Mouse (Mus musculus): ENCODE data around the gene Alyref. TPM values are rescaled to one million over a fixed set of nuclear protein-coding genes. Genes with fewer than 3 reads are reported as not detected.

Gene Alyref
- polyA plus RNA-seq, 1 experiment from 2014 or later: 448 TPM

GRCm38 (mm10) chr11:120620195-120620594, 22.0 kb upstream of the Alyref start:
- H3K4me2 ChIP-seq (ENCODE audit: low read length): no peak overlapping the region
- ATAC-seq (replicated peaks; ENCODE audit: low FRiP score, low TSS enrichment, low read depth) (no peak), DNase-seq (ENCODE audit: low spot score) (no peak)
- no peak overlapping the region for H3K4me3 ChIP-seq (ENCODE audit: low read depth, low read length)
- H3K4me1 ChIP-seq (replicated peaks; ENCODE audit: control insufficient read depth, insufficient read depth, low read length): peaks cover 15% of the 10 kb centered on the region
- H3K27ac ChIP-seq (ENCODE audit: low read depth): no peak overlapping the region
- H3K9ac ChIP-seq (ENCODE audit: low read length): no peak overlapping the region
- no peaks in the 10 kb centered on the region for H3K9me3 ChIP-seq (ENCODE audit: control insufficient read depth, low read length)
- 92% methylated on average over 14 of the region's 14 CpGs for WGBS
- peaks cover 47% of the 10 kb centered on the region for H3K36me3 ChIP-seq (ENCODE audit: control insufficient read depth, insufficient read depth, low read length)
- H3K27me3 ChIP-seq (replicated peaks; ENCODE audit: control insufficient read depth, insufficient read depth, low read length): no peaks in the 10 kb centered on the region

DNA sequence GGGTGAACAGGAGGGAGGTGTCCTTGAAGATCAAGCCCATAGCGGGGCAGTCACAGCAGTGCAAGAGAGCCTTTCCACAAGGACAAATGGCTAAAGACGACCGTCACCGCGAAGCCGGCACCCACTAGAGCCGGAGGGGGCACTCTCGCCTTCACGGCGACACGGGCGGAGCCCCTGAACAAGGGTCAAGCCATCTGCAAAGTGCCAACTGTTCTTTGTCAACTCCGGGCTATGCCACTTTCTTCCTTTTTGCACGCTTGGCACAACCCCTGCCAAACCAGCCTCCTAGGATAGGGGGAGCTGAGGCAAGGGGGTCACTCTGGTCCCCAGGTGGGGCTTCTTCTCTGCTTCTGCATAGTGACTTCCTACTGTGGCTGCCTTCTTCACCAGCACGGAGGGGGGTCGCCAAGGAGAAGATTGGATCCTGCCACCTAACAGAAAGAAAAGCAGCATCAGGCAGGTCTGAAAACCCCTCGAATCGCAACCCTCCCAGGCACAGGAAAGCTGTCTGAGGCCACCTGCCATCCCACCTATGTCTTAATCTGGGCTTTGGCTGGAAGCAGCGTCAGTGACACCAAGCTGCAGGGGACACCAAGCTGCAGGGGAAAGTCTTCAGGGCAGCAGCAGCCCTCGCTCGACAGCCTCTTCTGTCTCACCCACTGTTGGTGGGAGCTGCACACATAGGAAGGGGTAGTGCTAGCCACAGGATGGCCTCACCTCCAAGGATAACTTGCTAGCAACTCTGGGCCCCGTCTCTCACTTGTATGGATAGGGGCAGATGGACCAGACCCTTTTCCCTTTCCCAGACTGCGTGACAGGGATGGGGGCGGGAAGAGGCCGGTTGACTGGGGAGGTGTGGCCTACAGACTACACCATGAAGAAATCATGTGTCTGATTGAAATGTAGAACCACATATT, 20.7 kb upstream of the Alyref start:
- Histone ChIP-seq H3K27ac (ENCODE audit: low read depth) (no peak overlapping the region), H3K4me2 (ENCODE audit: low read length) (no peak overlapping the region), H3K36me3 (ENCODE audit: control insufficient read depth, insufficient read depth, low read length) (peaks cover 59% of the 10 kb centered on the region), H3K27me3 (replicated peaks; ENCODE audit: control insufficient read depth, insufficient read depth, low read length) (no peaks in the 10 kb centered on the region), H3K9ac (ENCODE audit: low read length) (no peak overlapping the region), H3K9me3 (ENCODE audit: control insufficient read depth, low read length) (no peaks in the 10 kb centered on the region), H3K4me3 (ENCODE audit: low read depth, low read length) (no peak overlapping the region), H3K4me1 (replicated peaks; ENCODE audit: control insufficient read depth, insufficient read depth, low read length) (peaks cover 10% of the 10 kb centered on the region)
- ATAC-seq (replicated peaks; ENCODE audit: low FRiP score, low TSS enrichment, low read depth): no peak
- 93% methylated on average over 25 of the region's 25 CpGs for WGBS
- DNase-seq (ENCODE audit: low spot score): no peak

DNA sequence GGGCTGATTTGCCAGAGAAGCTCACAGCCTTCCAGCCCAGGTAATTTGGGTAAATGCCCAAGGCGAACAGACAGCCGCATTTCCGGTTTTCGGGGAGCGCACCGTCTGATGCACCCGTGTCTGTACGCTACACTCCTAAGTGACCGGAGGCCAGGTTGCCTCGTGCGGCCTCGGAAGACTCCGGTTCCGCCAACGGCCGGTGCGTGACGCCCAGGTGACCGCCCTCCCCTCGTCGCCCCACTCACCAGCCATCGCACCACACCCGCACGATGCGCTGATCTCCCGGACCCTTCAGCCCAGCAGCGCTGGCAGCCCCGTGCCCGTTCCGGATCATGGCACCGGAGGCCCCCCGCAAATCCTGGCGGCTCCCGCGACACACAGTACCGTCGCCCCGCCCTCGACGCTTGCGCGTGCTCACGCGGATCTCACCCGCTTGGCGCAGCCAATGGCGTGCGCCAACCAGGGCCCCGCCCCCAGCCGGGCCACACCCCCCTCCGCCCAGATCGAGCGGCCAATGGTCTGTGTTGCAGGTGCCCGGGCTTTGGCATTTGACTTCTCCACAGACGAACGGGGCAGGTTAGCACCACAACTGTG, 19.5 kb upstream of the Alyref start, which contains the start of gene Pcyt2:
Gene Pcyt2, minus strand, starts transcription at position 418 of the 594 bp plus-strand sequence.
- DNase-seq (ENCODE audit: low spot score) (peak; percentile 90), ATAC-seq (replicated peaks; ENCODE audit: low FRiP score, low TSS enrichment, low read depth) (peak; percentile 89)
- H3K4me3 ChIP-seq (ENCODE audit: low read depth, low read length): peak within 1 kb of the TSS; percentile 75
- peaks cover 8% of the 10 kb centered on the region for H3K4me1 ChIP-seq (replicated peaks; ENCODE audit: control insufficient read depth, insufficient read depth, low read length)
- peak within 1 kb of the TSS; percentile 76 for H3K9ac ChIP-seq (ENCODE audit: low read length)
- no peaks in the 10 kb centered on the region for H3K9me3 ChIP-seq (ENCODE audit: control insufficient read depth, low read length)
- peaks cover 57% of the 10 kb centered on the region for H3K36me3 ChIP-seq (ENCODE audit: control insufficient read depth, insufficient read depth, low read length)
- peak within 1 kb of the TSS; percentile 80 for H3K4me2 ChIP-seq (ENCODE audit: low read length)
- H3K27ac ChIP-seq (ENCODE audit: low read depth): peak within 1 kb of the TSS; percentile 64
- no peaks in the 10 kb centered on the region for H3K27me3 ChIP-seq (replicated peaks; ENCODE audit: control insufficient read depth, insufficient read depth, low read length)
- under 1% methylated on average over 56 of the region's 56 CpGs for WGBS

DNA sequence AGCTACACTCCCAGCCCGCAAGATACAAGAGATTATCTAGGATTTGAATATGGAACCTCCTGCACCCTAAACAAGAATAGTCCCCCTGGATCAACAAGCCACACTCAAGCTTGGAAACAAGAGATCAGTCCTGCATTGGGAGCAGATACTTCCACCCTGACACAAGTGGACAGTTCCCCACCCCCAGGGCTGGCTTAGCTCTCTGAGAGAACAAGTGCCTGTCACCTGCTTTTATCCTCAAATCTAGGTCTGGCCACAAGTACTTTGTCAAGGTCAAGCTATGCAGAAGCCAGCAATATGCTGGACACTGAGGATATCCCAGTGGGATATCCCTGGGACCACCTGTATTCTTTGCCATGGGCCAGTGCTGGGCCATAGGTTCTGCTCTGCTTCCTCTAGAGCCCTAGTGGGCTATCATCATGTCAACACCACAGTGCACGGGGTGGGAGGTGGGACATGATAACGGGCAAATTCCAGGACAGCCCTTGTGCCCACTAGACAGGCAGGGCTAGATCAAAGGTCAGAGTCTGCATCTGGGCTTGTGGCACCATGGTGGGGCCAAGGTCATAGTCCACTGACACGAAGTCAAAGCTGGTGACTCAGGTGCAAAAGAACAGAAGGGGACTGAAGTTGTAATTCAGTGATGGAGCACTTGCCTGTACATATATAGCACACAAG, 18.6 kb upstream of the Alyref start:
- Histone ChIP-seq H3K27me3 (replicated peaks; ENCODE audit: control insufficient read depth, insufficient read depth, low read length) (no peaks in the 10 kb centered on the region), H3K9ac (ENCODE audit: low read length) (peak overlapping the region; percentile 76), H3K4me3 (ENCODE audit: low read depth, low read length) (peak overlapping the region; percentile 75), H3K4me1 (replicated peaks; ENCODE audit: control insufficient read depth, insufficient read depth, low read length) (peaks cover 8% of the 10 kb centered on the region), H3K36me3 (ENCODE audit: control insufficient read depth, insufficient read depth, low read length) (peaks cover 59% of the 10 kb centered on the region), H3K4me2 (ENCODE audit: low read length) (peak overlapping the region; percentile 80), H3K27ac (ENCODE audit: low read depth) (no peak overlapping the region), H3K9me3 (ENCODE audit: control insufficient read depth, low read length) (no peaks in the 10 kb centered on the region)
- WGBS: 42% methylated on average over 4 of the region's 4 CpGs
- DNase-seq (ENCODE audit: low spot score) (no peak), ATAC-seq (replicated peaks; ENCODE audit: low FRiP score, low TSS enrichment, low read depth) (no peak)

GRCm38 (mm10) chr11:120615606-120616203, 17.5 kb upstream of the Alyref start:
- WGBS: 86% methylated on average over 11 of the region's 11 CpGs
- Histone ChIP-seq H3K4me1 (replicated peaks; ENCODE audit: control insufficient read depth, insufficient read depth, low read length) (peaks cover 8% of the 10 kb centered on the region), H3K4me3 (ENCODE audit: low read depth, low read length) (no peak overlapping the region), H3K27ac (ENCODE audit: low read depth) (no peak overlapping the region), H3K36me3 (ENCODE audit: control insufficient read depth, insufficient read depth, low read length) (peaks cover 60% of the 10 kb centered on the region), H3K4me2 (ENCODE audit: low read length) (no peak overlapping the region), H3K27me3 (replicated peaks; ENCODE audit: control insufficient read depth, insufficient read depth, low read length) (no peaks in the 10 kb centered on the region), H3K9ac (ENCODE audit: low read length) (no peak overlapping the region), H3K9me3 (ENCODE audit: control insufficient read depth, low read length) (no peaks in the 10 kb centered on the region)
- no peak for ATAC-seq (replicated peaks; ENCODE audit: low FRiP score, low TSS enrichment, low read depth)
- no peak for DNase-seq (ENCODE audit: low spot score)

DNA sequence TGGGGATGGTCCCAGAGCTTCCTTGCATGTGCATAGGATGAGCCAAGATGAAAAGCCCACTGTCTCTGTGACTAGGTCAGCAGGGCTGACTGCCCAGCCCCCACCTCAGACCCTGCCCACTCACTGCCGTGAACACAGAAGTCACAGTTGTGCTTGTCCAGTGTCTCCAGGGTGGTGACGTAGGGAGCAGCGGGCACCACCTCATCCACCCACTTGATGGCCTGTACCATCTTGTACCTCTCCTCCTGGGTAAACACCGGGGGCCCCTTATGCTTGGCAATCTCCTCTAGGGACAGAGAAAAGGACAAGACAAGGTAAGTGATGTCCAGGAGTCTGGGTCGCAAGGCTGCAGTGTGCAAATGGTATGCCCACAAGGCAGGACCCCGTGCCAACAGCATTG, 17.0 kb upstream of the Alyref start:
- 89% methylated on average over 6 of the region's 6 CpGs for WGBS
- DNase-seq (ENCODE audit: low spot score): no peak
- no peak overlapping the region for H3K27ac ChIP-seq (ENCODE audit: low read depth)
- H3K36me3 ChIP-seq (ENCODE audit: control insufficient read depth, insufficient read depth, low read length): peaks cover 60% of the 10 kb centered on the region
- H3K9me3 ChIP-seq (ENCODE audit: control insufficient read depth, low read length): no peaks in the 10 kb centered on the region
- peaks cover 8% of the 10 kb centered on the region for H3K4me1 ChIP-seq (replicated peaks; ENCODE audit: control insufficient read depth, insufficient read depth, low read length)
- H3K4me2 ChIP-seq (ENCODE audit: low read length): no peak overlapping the region
- H3K9ac ChIP-seq (ENCODE audit: low read length): no peak overlapping the region
- H3K27me3 ChIP-seq (replicated peaks; ENCODE audit: control insufficient read depth, insufficient read depth, low read length): no peaks in the 10 kb centered on the region
- H3K4me3 ChIP-seq (ENCODE audit: low read depth, low read length): no peak overlapping the region
- ATAC-seq (replicated peaks; ENCODE audit: low FRiP score, low TSS enrichment, low read depth): no peak

DNA sequence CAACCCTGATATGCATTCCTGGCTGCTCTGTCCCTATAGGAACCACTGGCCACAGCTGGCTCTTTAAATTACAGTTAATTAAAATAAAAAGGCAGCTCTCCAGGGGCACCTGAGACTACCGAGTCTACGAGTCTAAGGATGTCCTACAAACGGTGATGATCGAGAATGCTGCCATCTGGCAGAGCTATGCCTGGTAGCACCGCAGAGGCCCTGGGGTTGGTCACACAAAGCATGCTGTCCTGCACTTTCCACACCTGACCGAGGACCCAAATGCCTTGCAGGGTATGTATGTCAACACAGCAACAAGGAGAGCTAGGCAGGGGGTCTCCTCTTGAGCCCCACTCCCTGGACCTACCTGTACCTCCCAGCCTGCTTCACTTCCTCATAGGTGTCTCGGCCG, 15.8 kb upstream of the Alyref start:
- H3K4me3 ChIP-seq (ENCODE audit: low read depth, low read length): no peak overlapping the region
- H3K27ac ChIP-seq (ENCODE audit: low read depth): no peak overlapping the region
- H3K9me3 ChIP-seq (ENCODE audit: control insufficient read depth, low read length): no peaks in the 10 kb centered on the region
- DNase-seq (ENCODE audit: low spot score) (no peak), ATAC-seq (replicated peaks; ENCODE audit: low FRiP score, low TSS enrichment, low read depth) (no peak)
- H3K4me2 ChIP-seq (ENCODE audit: low read length): no peak overlapping the region
- peaks cover 10% of the 10 kb centered on the region for H3K4me1 ChIP-seq (replicated peaks; ENCODE audit: control insufficient read depth, insufficient read depth, low read length)
- H3K36me3 ChIP-seq (ENCODE audit: control insufficient read depth, insufficient read depth, low read length): peaks cover 50% of the 10 kb centered on the region
- no peak overlapping the region for H3K9ac ChIP-seq (ENCODE audit: low read length)
- H3K27me3 ChIP-seq (replicated peaks; ENCODE audit: control insufficient read depth, insufficient read depth, low read length): no peaks in the 10 kb centered on the region
- WGBS: 94% methylated on average over 8 of the region's 8 CpGs

GRCm38 (mm10) chr11:120613481-120613972, 15.4 kb upstream of the Alyref start:
- H3K4me1 ChIP-seq (replicated peaks; ENCODE audit: control insufficient read depth, insufficient read depth, low read length): peaks cover 15% of the 10 kb centered on the region
- no peak overlapping the region for H3K4me2 ChIP-seq (ENCODE audit: low read length)
- no peak overlapping the region for H3K9ac ChIP-seq (ENCODE audit: low read length)
- DNase-seq (ENCODE audit: low spot score) (no peak), ATAC-seq (replicated peaks; ENCODE audit: low FRiP score, low TSS enrichment, low read depth) (no peak)
- no peaks in the 10 kb centered on the region for H3K9me3 ChIP-seq (ENCODE audit: control insufficient read depth, low read length)
- WGBS: 94% methylated on average over 10 of the region's 10 CpGs
- no peak overlapping the region for H3K27ac ChIP-seq (ENCODE audit: low read depth)
- H3K27me3 ChIP-seq (replicated peaks; ENCODE audit: control insufficient read depth, insufficient read depth, low read length): no peaks in the 10 kb centered on the region
- H3K36me3 ChIP-seq (ENCODE audit: control insufficient read depth, insufficient read depth, low read length): peaks cover 47% of the 10 kb centered on the region
- no peak overlapping the region for H3K4me3 ChIP-seq (ENCODE audit: low read depth, low read length)

Data from intestine, embryonic 14.5 days (tissue).